ENCODE assay signal across 8 mouse cellular contexts in genomic region chr11:3294641-3295040, GRCm38 (mm10). TPM values are rescaled to one million over a fixed set of nuclear protein-coding genes. Genes with fewer than 3 reads are reported as not detected.
A peak's percentile ranks its signal among the peaks of the same experiment; 100 is the strongest.
DNase-seq lines count a peak whose midpoint lies in the region; ATAC-seq and TF ChIP-seq lines count a peak whose summit lies in the region.
"Had no signal": no experiment of that assay in that cellular context is flagged by ENCODE, and none has a peak within 500 bp of the region (broad histone marks: within the 10 kb centered on the region; RNA-seq: fewer than 3 reads in every experiment).

No protein-coding gene starts in this region.

- intact Hi-C loops in left cerebral cortex, postnatal 4 days (cut with DNase I): no loop called here

- no peak for TF ChIP-seq POLR2A in ES-Bruce4 (IDR thresholded peaks at IDR 0.05; ENCODE audit: insufficient read depth, low read length)

- H3K9ac ChIP-seq in ES-Bruce4 (ENCODE audit: low read depth, poor library complexity, severe bottlenecking): no peak overlapping the region
- peak overlapping the region; percentile 98; the same call in 1 of the 2 replicates for H3K9ac ChIP-seq in hindbrain, embryonic 11.5 days (ENCODE audit: low read depth, low read length)
- peak overlapping the region; percentile 100 for H3K9ac ChIP-seq in midbrain, embryonic 11.5 days (ENCODE audit: low read length)

- peaks cover 45% of the 10 kb centered on the region for H3K36me3 ChIP-seq in ES-Bruce4 (ENCODE audit: control insufficient read depth, insufficient read depth, low read length, poor library complexity, severe bottlenecking)
- H3K36me3 ChIP-seq in G1E (replicated peaks): peaks cover 87% of the 10 kb centered on the region
- H3K36me3 ChIP-seq in hindbrain, embryonic 11.5 days (ENCODE audit: control insufficient read depth, insufficient read depth, low read length): peaks cover 24% of the 10 kb centered on the region
- peaks cover 28% of the 10 kb centered on the region for H3K36me3 ChIP-seq in midbrain, embryonic 11.5 days (ENCODE audit: control insufficient read depth, insufficient read depth, low read length)

- DNase-seq in G1E (ENCODE audit: low spot score): no peak
- no peak for DNase-seq in hindbrain, embryonic 11.5 days (ENCODE audit: low spot score)
- DNase-seq in midbrain, embryonic 11.5 days (ENCODE audit: low spot score, missing footprints): peak; percentile 83
- DNase-seq in left cerebral cortex, postnatal 4 days: no peak
- no peak for DNase-seq in frontal cortex, postnatal 14 days (ENCODE audit: low spot score in 2 of 2)
- no peak for DNase-seq in adrenal gland, postnatal 4 days (ENCODE audit: low spot score in 2 of 2)
- DNase-seq: heart, postnatal 4 days had no signal

- WGBS in hindbrain, embryonic 11.5 days: 90% methylated on average over 2 of the region's 2 CpGs
- 73% methylated on average over 2 of the region's 2 CpGs for WGBS in midbrain, embryonic 11.5 days

- 0 out of 2 replicates have a peak overlapping the region, but pooled peaks have one; percentile 73 for H3K27ac ChIP-seq in ES-Bruce4 (ENCODE audit: insufficient read depth, low read length)
- H3K27ac ChIP-seq in hindbrain, embryonic 11.5 days (ENCODE audit: low read depth, low read length): no peak overlapping the region
- no peak overlapping the region for H3K27ac ChIP-seq in midbrain, embryonic 11.5 days (ENCODE audit: low read depth, low read length)

- no peaks in the 10 kb centered on the region for H3K27me3 ChIP-seq in ES-Bruce4 (ENCODE audit: control insufficient read depth, insufficient read depth, low read length, poor library complexity, severe bottlenecking)
- H3K27me3 ChIP-seq in G1E (ENCODE audit: insufficient read depth, low read length): no peaks in the 10 kb centered on the region
- no peaks in the 10 kb centered on the region for H3K27me3 ChIP-seq in hindbrain, embryonic 11.5 days (ENCODE audit: control insufficient read depth, insufficient read depth, low read length)
- H3K27me3 ChIP-seq in midbrain, embryonic 11.5 days (ENCODE audit: control insufficient read depth, insufficient read depth, low read length): no peaks in the 10 kb centered on the region

- ATAC-seq in G1E (ENCODE audit: extremely low read depth, insufficient number of reproducible peaks, low FRiP score, poor library complexity, severe bottlenecking): no peak
- no peak for ATAC-seq in hindbrain, embryonic 11.5 days (ENCODE audit: low FRiP score)
- ATAC-seq in midbrain, embryonic 11.5 days (ENCODE audit: low FRiP score): no peak

- H3K4me1 ChIP-seq in ES-Bruce4 (ENCODE audit: control insufficient read depth, insufficient read depth, low read length): peaks cover 2% of the 10 kb centered on the region
- peaks cover 80% of the 10 kb centered on the region for H3K4me1 ChIP-seq in G1E (ENCODE audit: insufficient read depth, low read depth, low read length)
- H3K4me1 ChIP-seq in hindbrain, embryonic 11.5 days (replicated peaks; ENCODE audit: control insufficient read depth, insufficient read depth, low read length): peaks cover 23% of the 10 kb centered on the region
- peaks cover 21% of the 10 kb centered on the region for H3K4me1 ChIP-seq in midbrain, embryonic 11.5 days (ENCODE audit: control insufficient read depth, insufficient read depth, low read length)

- no peaks in the 10 kb centered on the region for H3K9me3 ChIP-seq in ES-Bruce4 (replicated peaks; ENCODE audit: control insufficient read depth, insufficient read depth, low read length, poor library complexity, severe bottlenecking)
- no peaks in the 10 kb centered on the region for H3K9me3 ChIP-seq in G1E (replicated peaks)
- H3K9me3 ChIP-seq in hindbrain, embryonic 11.5 days (ENCODE audit: control insufficient read depth, low read length): no peaks in the 10 kb centered on the region
- H3K9me3 ChIP-seq in midbrain, embryonic 11.5 days (ENCODE audit: control insufficient read depth, low read length): no peaks in the 10 kb centered on the region

- H3K4me3 ChIP-seq in ES-Bruce4 (ENCODE audit: low read depth, low read length) (no peak overlapping the region), G1E (ENCODE audit: low read depth, low read length) (peak overlapping the region; percentile 93; the same call in 1 of the 2 replicates)
- H3K4me3 ChIP-seq in hindbrain, embryonic 11.5 days (ENCODE audit: low read depth, low read length): peak overlapping the region; percentile 96
- peak overlapping the region; percentile 92 for H3K4me3 ChIP-seq in midbrain, embryonic 11.5 days (ENCODE audit: low read depth, low read length)

- TF ChIP-seq CTCF in ES-Bruce4 (IDR thresholded peaks at IDR 0.05; ENCODE audit: low read depth, low read length): no peak
- TF ChIP-seq CTCF in G1E (IDR thresholded peaks at IDR 0.05; ENCODE audit: low read depth, low read length): no peak

- no peak for TF ChIP-seq EP300 in ES-Bruce4 (IDR thresholded peaks at IDR 0.05; ENCODE audit: insufficient read depth, low read depth, low read length)

- H3K4me2 ChIP-seq in hindbrain, embryonic 11.5 days (replicated peaks; ENCODE audit: low read depth, low read length): peak overlapping the region; percentile 93
- H3K4me2 ChIP-seq in midbrain, embryonic 11.5 days: peak overlapping the region; percentile 100

RNA-seq across cellular contexts. Expression of gene Patz1, which starts 6.0 kb away (rescaled TPM):
- polyA plus RNA-seq in ES-Bruce4 (2011; ENCODE audit: insufficient read depth, insufficient read length, low read depth, missing spikeins) (55.6 and 62.5 TPM in 2 replicates), G1E (2012) (86.1 and 112 TPM in 2 replicates)
- total RNA-seq in G1E (2014; fragmentation: Nextera tagmentation) (71.9 and 89.1 TPM in 2 replicates), G1E (2017) (56.5 and 66.6 TPM in 2 replicates)
- polyA plus RNA-seq in hindbrain, embryonic 11.5 days (2014; fragmentation: Nextera tagmentation; extraction: Ambion mirVana): 91.2 and 97.0 TPM in 2 replicates
- 107 and 116 TPM in 2 replicates for polyA plus RNA-seq in midbrain, embryonic 11.5 days (2014; fragmentation: Nextera tagmentation; extraction: Ambion mirVana)
- total RNA-seq in left cerebral cortex, postnatal 4 days (2021): 10 to 100 TPM; 62.5 to 62.9 TPM
- 10 to 100 TPM; 67.7 to 72.5 TPM for total RNA-seq in adrenal gland, postnatal 4 days (2021)

RNA-seq across cellular contexts. Expression of gene Drg1, which starts 28.4 kb away (rescaled TPM):
- 148 and 170 TPM in 2 replicates for polyA plus RNA-seq in ES-Bruce4 (2011; ENCODE audit: insufficient read depth, insufficient read length, low read depth, missing spikeins)
- total RNA-seq in G1E (2014; fragmentation: Nextera tagmentation): 190 and 198 TPM in 2 replicates
- total RNA-seq in G1E (2017): 282 and 303 TPM in 2 replicates
- polyA plus RNA-seq in G1E (2012): 101 and 116 TPM in 2 replicates
- 321 and 329 TPM in 2 replicates for polyA plus RNA-seq in hindbrain, embryonic 11.5 days (2014; fragmentation: Nextera tagmentation; extraction: Ambion mirVana)
- 327 and 332 TPM in 2 replicates for polyA plus RNA-seq in midbrain, embryonic 11.5 days (2014; fragmentation: Nextera tagmentation; extraction: Ambion mirVana)
- 10 to 100 TPM; 86.1 to 96.8 TPM for total RNA-seq in left cerebral cortex, postnatal 4 days (2021)
- total RNA-seq in adrenal gland, postnatal 4 days (2021): 100 to 1,000 TPM; 116 to 117 TPM

RNA-seq across cellular contexts. Expression of gene Pik3ip1, which starts 35.6 kb away (rescaled TPM):
- polyA plus RNA-seq in ES-Bruce4 (2011; ENCODE audit: insufficient read depth, insufficient read length, low read depth, missing spikeins): 17.0 TPM in 2 replicates
- 0.53 and 0.92 TPM in 2 replicates for total RNA-seq in G1E (2014; fragmentation: Nextera tagmentation)
- total RNA-seq in G1E (2017): 2.2 and 2.4 TPM in 2 replicates
- polyA plus RNA-seq in G1E (2012): 4.8 and 5.4 TPM in 2 replicates
- polyA plus RNA-seq in hindbrain, embryonic 11.5 days (2014; fragmentation: Nextera tagmentation; extraction: Ambion mirVana): 11.5 and 12.0 TPM in 2 replicates
- polyA plus RNA-seq in midbrain, embryonic 11.5 days (2014; fragmentation: Nextera tagmentation; extraction: Ambion mirVana): 10.5 and 12.1 TPM in 2 replicates
- total RNA-seq in left cerebral cortex, postnatal 4 days (2021): 10 to 100 TPM; 22.9 to 23.4 TPM
- 10 to 100 TPM; 31.9 to 32.2 TPM for total RNA-seq in adrenal gland, postnatal 4 days (2021)
